Mouse (Mus musculus) macrophage (primary cell): ENCODE data around the gene Pde5a. TPM values are rescaled to one million over a fixed set of nuclear protein-coding genes. Genes with fewer than 3 reads are reported as not detected.

Experiments
- H3K27ac ChIP-seq: fragments of 350-480 bp; formaldehyde crosslinking; 2 replicates; pipeline ENCODE4 v1.9.0; 2021
- H3K36me3 ChIP-seq: fragments of 350-480 bp; formaldehyde crosslinking; 2 replicates; pipeline ENCODE4 v1.9.0; 2021; ENCODE audit errors: inconsistent target
- H3K4me3 ChIP-seq: fragments of 350-480 bp; formaldehyde crosslinking; 2 replicates; pipeline ENCODE4 v1.9.0; 2021; ENCODE audit errors: inconsistent target
- H3K79me2 ChIP-seq: fragments of 350-480 bp; formaldehyde crosslinking; 2 replicates; pipeline ENCODE4 v1.9.0; 2021; ENCODE audit errors: inconsistent target
- WGBS: methylation state at CpG from one replicate; pipeline ENCODE4 v1.1.7; 2026; ENCODE audit warnings: inconsistent platforms; ENCODE audit not compliant: missing documents; 5-methylcytosine and 5-hydroxymethylcytosine counted together
- polyA plus RNA-seq: library from polyadenylated mRNA; stranded (reverse); fragments of 250-400 nt; gene quantifications from 3 replicates; pipeline ENCODE4 v1.2.4, GENCODE M21; 2018; ENCODE audit warnings: inconsistent platforms

Pde5a gene
- polyA plus RNA-seq, 1 experiment from 2014 or later: 0.46 TPM

GRCm38 (mm10) chr3:122903746-122904433 is 175.1 kb downstream of the Pde5a start:
- 48% methylated on average over 12 of the region's 12 CpGs for WGBS
- H3K79me2 ChIP-seq: no peaks in the 10 kb centered on the region
- no peak overlapping the region for H3K4me3 ChIP-seq
- H3K36me3 ChIP-seq: no peaks in the 10 kb centered on the region
- H3K27ac ChIP-seq: no peak overlapping the region

- WGBS: 95% methylated on average over 2 of the region's 2 CpGs
- Histone ChIP-seq H3K4me3 (no peak overlapping the region), H3K36me3 (no peaks in the 10 kb centered on the region), H3K79me2 (no peaks in the 10 kb centered on the region), H3K27ac (no peak overlapping the region)
Observed at GRCm38 (mm10) chr3:122907841-122908240, 179.1 kb downstream of the Pde5a start.

Other genes with a start within 250 kb of the Pde5a start
- gene Fnbp1l, start 109.2 kb upstream of the Pde5a start, polyA plus RNA-seq: 7.9 to 12.5 TPM (median 11.0 TPM) in 3 replicates
- not detected in 3 replicates for gene Fabp2, start 166.1 kb downstream of the Pde5a start, polyA plus RNA-seq
- not detected in 3 replicates for gene Gm10959, start 190.4 kb downstream of the Pde5a start, polyA plus RNA-seq
- 40.3 to 69.6 TPM (median 50.2 TPM) in 3 replicates for gene 1810037I17Rik, start 195.3 kb downstream of the Pde5a start, polyA plus RNA-seq